Mouse (Mus musculus) embryonic facial prominence, embryonic 12.5 days (tissue): ENCODE results near the gene Tmem87a. TPM values are rescaled to one million over a fixed set of nuclear protein-coding genes. Genes with fewer than 3 reads are reported as not detected.

ENCODE experiments used
- ATAC-seq: fragments of 200-750 bp; cut with Nextera tagmentation; 2 replicates; pipeline ENCODE4 v1.8.0; 2017; ENCODE audit not compliant: insufficient number of reproducible peaks, insufficient read depth, low FRiP score, low TSS enrichment
- H3K27ac ChIP-seq: fragments of 300-500 bp; sonication (generic); 2 replicates; pipeline ENCODE4 v1.5.1; 2016; ENCODE audit warnings: mild to moderate bottlenecking
- H3K27me3 ChIP-seq: fragments of 300-500 bp; sonication (generic); 2 replicates; pipeline ENCODE4 v1.6.1; 2016; ENCODE audit warnings: mild to moderate bottlenecking, moderate library complexity
- H3K36me3 ChIP-seq: fragments of 300-500 bp; sonication (generic); 2 replicates; pipeline ENCODE4 v1.6.1; 2016; ENCODE audit warnings: mild to moderate bottlenecking
- H3K4me1 ChIP-seq: fragments of 300-500 bp; sonication (generic); 2 replicates; pipeline ENCODE4 v1.6.1; 2016
- H3K4me2 ChIP-seq: fragments of 300-500 bp; sonication (generic); replicated peaks from 2 replicates; pipeline ENCODE4 v1.6.1; 2016; ENCODE audit warnings: mild to moderate bottlenecking, moderate library complexity
- H3K4me3 ChIP-seq: fragments of 300-500 bp; sonication (generic); 2 replicates; pipeline ENCODE4 v1.5.1; 2016; ENCODE audit warnings: mild to moderate bottlenecking
- H3K9ac ChIP-seq: fragments of 300-500 bp; sonication (generic); 2 replicates; pipeline ENCODE4 v1.6.1; 2016; ENCODE audit warnings: mild to moderate bottlenecking, moderate library complexity
- H3K9me3 ChIP-seq: fragments of 300-500 bp; sonication (generic); 2 replicates; pipeline ENCODE4 v1.6.1; 2016; ENCODE audit warnings: mild to moderate bottlenecking, moderate library complexity
- WGBS: fragments of 180-500 bp; shearing (Covaris S2); methylation state at CpG from one replicate; pipeline ENCODE4 v1.1.7; 2016; 5-methylcytosine and 5-hydroxymethylcytosine counted together
- polyA plus RNA-seq: library from polyadenylated mRNA; unstranded; fragments of >200 nt; fragmentation: Nextera tagmentation; extraction: Ambion mirVana; gene quantifications from 2 replicates; pipeline ENCODE4 v1.2.1, GENCODE M21; 2016

Tmem87a gene
- polyA plus RNA-seq, 1 experiment from 2014 or later, result 9.0 TPM

DNA sequence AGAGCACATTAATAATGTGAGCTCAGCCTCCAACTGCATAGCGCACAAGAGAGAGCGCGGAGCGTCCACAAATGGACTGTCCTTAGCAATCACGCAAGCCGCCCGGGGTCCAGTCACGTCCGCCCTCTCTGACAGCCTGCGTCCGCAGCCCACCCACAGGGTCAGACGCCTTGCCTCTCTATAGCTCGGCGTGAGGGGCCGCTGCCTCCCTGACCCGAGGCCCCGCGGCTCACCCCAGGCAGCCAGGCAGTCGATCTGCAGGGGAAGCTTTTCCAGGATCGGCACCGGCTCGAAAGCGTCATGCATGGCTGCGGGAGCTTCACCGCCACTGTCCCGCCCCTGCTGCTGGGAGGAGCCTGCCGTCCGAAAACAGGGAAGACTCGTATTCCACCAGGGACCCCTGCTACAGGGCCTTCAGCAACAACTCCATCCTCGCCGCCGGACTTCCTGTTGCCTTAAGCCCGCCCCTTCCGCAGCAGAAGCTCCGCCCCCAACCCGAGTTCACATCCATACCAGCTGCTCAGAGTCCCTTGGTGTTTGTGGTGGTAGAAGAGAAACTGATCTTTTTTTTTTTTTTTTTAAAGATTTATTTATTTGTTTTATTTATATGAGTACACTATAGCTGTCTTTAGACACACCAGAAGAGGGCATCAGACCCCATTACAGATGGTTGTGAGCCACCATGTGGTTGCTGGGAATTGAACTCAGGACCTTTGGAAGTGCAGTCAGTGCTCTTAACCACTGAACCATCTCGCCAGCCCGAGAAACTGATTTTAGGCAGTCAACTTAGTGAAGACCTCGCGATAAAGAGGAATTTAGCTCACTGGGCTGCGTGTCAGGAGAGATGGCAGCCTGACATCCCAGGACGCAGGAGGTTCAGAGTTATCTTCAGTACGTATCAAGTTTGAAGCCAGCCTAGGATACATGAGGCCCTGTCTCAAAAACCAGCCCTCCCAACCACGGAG, 50.9 kb downstream of the Tmem87a start, which contains the start of gene Vps39:
Gene Vps39, minus strand, starts transcription at position 456 of the 965 bp plus-strand sequence.
- peak; percentile 87 for ATAC-seq
- Histone ChIP-seq H3K4me3 (peak within 1 kb of the TSS; percentile 97), H3K36me3 (peaks cover 33% of the 10 kb centered on the region), H3K27ac (peak within 1 kb of the TSS; percentile 69), H3K4me1 (peaks cover 4% of the 10 kb centered on the region; the same call in 1 of the 2 replicates), H3K27me3 (no peaks in the 10 kb centered on the region), H3K9ac (peak within 1 kb of the TSS; percentile 85), H3K9me3 (no peaks in the 10 kb centered on the region), H3K4me2 (peak within 1 kb of the TSS; percentile 58)
- 11% methylated on average over 44 of the region's 44 CpGs for WGBS

DNA sequence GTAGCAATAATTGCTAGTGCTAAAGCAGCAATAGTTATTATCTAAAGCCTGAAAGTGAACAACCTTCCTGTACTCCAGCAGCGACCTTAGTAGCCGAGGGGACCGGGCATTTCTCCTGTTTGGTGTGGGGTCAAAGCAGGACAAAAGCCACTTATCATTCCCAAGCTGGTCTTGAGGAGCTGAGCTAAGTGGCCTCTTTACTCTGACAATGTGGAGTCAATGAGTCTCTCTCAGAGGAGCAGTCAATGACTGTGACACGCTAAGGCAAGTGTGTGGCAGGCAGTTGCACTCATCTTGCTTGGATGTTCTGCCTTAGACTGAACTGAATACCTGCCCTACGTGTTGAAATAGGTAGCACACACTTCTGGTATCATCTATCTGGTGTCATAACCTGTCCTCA, 52.6 kb downstream of the Tmem87a start:
- ATAC-seq, result no peak
- Histone ChIP-seq H3K4me3 (no peak overlapping the region), H3K9ac (no peak overlapping the region), H3K27ac (no peak overlapping the region), H3K27me3 (no peaks in the 10 kb centered on the region), H3K4me1 (peaks cover 4% of the 10 kb centered on the region; the same call in 1 of the 2 replicates), H3K4me2 (no peak overlapping the region), H3K36me3 (peaks cover 42% of the 10 kb centered on the region), H3K9me3 (no peaks in the 10 kb centered on the region)
- 85% methylated on average over 5 of the region's 5 CpGs for WGBS

DNA sequence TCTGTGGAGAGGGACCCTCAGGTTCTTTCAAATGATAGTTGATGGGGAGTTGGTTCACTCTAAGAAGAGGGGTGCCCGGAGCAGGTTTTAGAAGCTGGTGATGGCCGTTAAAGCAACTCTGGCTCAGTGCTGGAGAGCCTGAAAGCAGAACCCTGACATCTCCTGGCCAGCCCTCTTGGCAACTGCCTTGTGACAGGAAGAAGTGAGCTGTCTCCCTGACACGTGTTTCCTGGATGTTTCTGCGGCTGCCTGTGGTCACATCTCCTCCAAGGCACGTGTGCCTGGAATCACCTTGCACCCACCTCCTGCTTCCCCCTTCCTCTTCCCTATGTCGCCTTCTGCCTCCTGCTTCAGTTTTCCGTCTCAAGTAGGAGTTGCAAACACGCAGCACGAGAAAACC, 55.8 kb downstream of the Tmem87a start:
- no peak for ATAC-seq
- WGBS, result 81% methylated on average over 9 of the region's 9 CpGs
- Histone ChIP-seq H3K27ac (no peak overlapping the region), H3K4me1 (peaks cover 4% of the 10 kb centered on the region; the same call in 1 of the 2 replicates), H3K27me3 (no peaks in the 10 kb centered on the region), H3K36me3 (peaks cover 51% of the 10 kb centered on the region), H3K9me3 (no peaks in the 10 kb centered on the region), H3K4me2 (no peak overlapping the region), H3K9ac (no peak overlapping the region), H3K4me3 (no peak overlapping the region)

DNA sequence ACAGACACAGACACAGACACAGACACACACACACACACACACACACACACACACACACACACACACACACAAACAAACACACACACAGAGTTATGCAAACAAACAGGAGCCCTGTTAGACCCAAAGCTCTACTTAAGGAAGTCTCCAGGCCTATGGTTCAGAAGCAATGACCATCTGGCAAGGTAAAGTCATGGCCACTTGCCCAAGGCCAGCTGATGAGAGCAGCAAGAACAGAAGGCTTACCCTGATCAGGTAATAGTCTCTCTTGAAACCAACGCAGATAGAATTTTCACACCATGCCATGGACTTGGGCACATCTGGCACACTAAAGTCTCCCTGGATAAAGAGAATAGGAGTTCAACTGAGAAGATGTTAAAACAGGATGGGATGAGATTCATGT, 62.2 kb downstream of the Tmem87a start:
- Histone ChIP-seq H3K4me2 (no peak overlapping the region), H3K36me3 (peaks cover 78% of the 10 kb centered on the region), H3K27ac (no peak overlapping the region), H3K4me3 (no peak overlapping the region), H3K9ac (no peak overlapping the region), H3K4me1 (no peaks in the 10 kb centered on the region), H3K9me3 (no peaks in the 10 kb centered on the region), H3K27me3 (no peaks in the 10 kb centered on the region)
- no peak for ATAC-seq
- WGBS, result 93% methylated on average over 1 of the region's 1 CpGs

DNA sequence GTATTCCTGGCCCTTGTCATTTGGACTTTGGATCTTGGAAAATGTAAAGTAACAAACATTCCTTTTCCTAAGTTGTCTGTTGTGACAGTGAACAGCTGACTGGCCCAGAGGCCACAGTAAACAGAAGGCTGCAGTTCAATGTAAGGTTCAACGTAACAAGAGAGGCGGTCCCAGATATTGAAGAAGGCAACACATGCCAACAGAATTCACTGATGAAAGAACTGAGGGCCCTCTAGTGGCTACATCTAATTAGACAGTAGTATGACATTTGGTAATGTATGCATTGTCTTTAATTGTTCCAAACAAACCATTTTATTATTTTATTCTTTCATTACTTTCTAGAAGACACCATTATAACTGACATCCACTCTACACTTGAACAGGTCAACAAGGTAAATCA, 66.0 kb downstream of the Tmem87a start:
- 85% methylated on average over 2 of the region's 2 CpGs for WGBS
- peaks cover 62% of the 10 kb centered on the region for H3K36me3 ChIP-seq
- no peak for ATAC-seq

DNA sequence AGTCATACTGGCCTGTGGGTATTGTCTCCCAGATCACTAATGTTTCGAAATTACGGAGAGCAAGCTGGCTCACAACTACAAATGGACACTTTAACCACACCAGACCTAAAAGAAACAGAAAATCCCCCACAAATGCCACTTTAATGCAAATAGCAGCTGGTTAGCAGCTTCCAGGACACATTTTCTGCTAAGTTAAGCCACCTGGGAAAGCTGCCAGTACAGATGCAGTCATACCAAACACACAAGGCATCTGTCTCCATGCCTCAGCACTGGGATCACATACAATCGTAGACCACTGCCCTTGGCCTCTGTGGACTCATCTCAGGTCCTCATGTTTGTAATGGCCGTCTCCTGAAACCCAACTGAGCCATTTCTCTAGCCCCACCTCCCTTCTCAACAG, 72.3 kb downstream of the Tmem87a start:
- Histone ChIP-seq H3K9me3 (no peaks in the 10 kb centered on the region), H3K4me1 (no peaks in the 10 kb centered on the region), H3K36me3 (peaks cover 67% of the 10 kb centered on the region), H3K4me3 (no peak overlapping the region), H3K27me3 (no peaks in the 10 kb centered on the region), H3K4me2 (no peak overlapping the region), H3K9ac (no peak overlapping the region), H3K27ac (no peak overlapping the region)
- no peak for ATAC-seq
- 87% methylated on average over 4 of the region's 4 CpGs for WGBS

More for the DNA sequence above, 66.0 kb downstream of the Tmem87a start:
- no peaks in the 10 kb centered on the region for H3K9me3 ChIP-seq
- H3K27ac ChIP-seq, result no peak overlapping the region
- no peak overlapping the region for H3K9ac ChIP-seq
- no peaks in the 10 kb centered on the region for H3K27me3 ChIP-seq
- H3K4me2 ChIP-seq, result no peak overlapping the region
- H3K4me3 ChIP-seq, result no peak overlapping the region
- H3K4me1 ChIP-seq, result no peaks in the 10 kb centered on the region

DNA sequence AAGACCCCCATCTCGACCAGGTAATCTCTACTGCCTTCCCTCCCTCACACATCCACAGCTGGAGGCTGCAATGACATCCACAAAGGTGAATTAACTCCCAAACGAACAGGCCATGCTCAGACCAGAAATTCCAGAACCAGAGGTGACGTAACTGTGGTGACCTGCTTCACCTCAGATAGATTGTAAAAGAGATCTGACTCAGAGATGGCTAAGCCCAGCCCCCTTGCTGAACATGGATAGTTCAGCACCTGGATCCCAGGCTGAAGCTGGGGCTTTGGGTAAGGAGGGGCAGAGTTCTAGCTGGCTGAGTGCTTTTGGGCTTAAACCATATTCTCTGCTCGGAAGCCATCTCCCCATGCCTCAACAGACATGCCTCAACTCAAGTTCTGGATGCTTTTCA, 88.8 kb downstream of the Tmem87a start:
- peaks cover 40% of the 10 kb centered on the region for H3K36me3 ChIP-seq
- no peaks in the 10 kb centered on the region for H3K9me3 ChIP-seq
- H3K4me3 ChIP-seq, result no peak overlapping the region
- H3K9ac ChIP-seq, result no peak overlapping the region
- no peak for ATAC-seq
- H3K27ac ChIP-seq, result no peak overlapping the region
- WGBS, result 74% methylated on average over 4 of the region's 4 CpGs
- no peaks in the 10 kb centered on the region for H3K4me1 ChIP-seq
- no peaks in the 10 kb centered on the region for H3K27me3 ChIP-seq
- no peak overlapping the region for H3K4me2 ChIP-seq

DNA sequence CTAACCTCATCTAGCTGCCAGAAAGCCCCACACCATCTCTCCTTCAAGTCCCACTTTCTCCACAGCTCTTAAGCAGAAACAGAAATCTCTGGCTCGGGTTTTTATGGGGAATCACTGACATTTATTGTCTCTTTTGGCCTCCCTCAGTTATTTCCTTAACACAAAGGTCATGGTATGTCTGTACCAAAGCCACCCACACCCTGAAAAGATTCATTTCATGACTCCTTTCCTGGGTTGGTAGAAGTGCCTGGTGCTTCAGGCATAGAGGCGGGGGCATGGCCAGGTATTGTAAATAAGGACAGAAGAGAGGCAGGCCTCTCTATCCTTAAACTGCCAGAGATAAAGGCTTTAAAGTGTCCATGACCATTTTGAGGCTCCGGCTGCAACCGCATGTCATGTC, 89.4 kb downstream of the Tmem87a start:
- no peak overlapping the region for H3K27ac ChIP-seq
- 86% methylated on average over 4 of the region's 4 CpGs for WGBS
- no peak overlapping the region for H3K9ac ChIP-seq
- no peaks in the 10 kb centered on the region for H3K9me3 ChIP-seq
- H3K36me3 ChIP-seq, result peaks cover 37% of the 10 kb centered on the region
- H3K27me3 ChIP-seq, result no peaks in the 10 kb centered on the region
- H3K4me3 ChIP-seq, result no peak overlapping the region
- H3K4me2 ChIP-seq, result no peak overlapping the region
- H3K4me1 ChIP-seq, result no peaks in the 10 kb centered on the region
- ATAC-seq, result no peak

DNA sequence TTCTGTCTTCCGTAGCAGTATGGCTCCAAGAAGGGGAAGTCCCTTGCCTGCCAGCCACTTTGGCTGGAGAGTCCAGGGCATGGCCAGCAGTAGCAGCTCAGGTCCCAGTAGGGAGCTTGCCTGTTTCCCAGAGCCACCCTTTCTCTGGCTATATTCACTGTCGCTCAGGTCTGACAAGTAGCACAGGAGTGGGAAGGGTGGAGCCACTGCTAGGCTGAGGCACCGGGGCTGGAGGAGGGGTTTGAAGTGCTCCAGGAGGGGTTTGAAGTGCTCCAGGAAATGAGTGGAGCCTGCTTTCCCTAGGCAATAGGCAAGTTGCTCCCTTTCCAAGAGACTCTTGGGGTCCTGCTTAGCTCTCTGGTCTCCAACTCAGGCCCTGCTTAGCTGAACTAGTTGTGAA, 89.9 kb downstream of the Tmem87a start, which contains the start of gene Pla2g4f:
Gene Pla2g4f, minus strand, starts transcription at position 190 of the 400 bp plus-strand sequence.
- Histone ChIP-seq H3K4me2 (no peak within 1 kb of the TSS), H3K36me3 (peaks cover 32% of the 10 kb centered on the region), H3K4me1 (no peaks in the 10 kb centered on the region), H3K27me3 (no peaks in the 10 kb centered on the region), H3K4me3 (no peak within 1 kb of the TSS), H3K9me3 (no peaks in the 10 kb centered on the region), H3K9ac (no peak within 1 kb of the TSS), H3K27ac (no peak within 1 kb of the TSS)
- WGBS, result 59% methylated on average over 3 of the region's 3 CpGs
- ATAC-seq, result no peak

DNA sequence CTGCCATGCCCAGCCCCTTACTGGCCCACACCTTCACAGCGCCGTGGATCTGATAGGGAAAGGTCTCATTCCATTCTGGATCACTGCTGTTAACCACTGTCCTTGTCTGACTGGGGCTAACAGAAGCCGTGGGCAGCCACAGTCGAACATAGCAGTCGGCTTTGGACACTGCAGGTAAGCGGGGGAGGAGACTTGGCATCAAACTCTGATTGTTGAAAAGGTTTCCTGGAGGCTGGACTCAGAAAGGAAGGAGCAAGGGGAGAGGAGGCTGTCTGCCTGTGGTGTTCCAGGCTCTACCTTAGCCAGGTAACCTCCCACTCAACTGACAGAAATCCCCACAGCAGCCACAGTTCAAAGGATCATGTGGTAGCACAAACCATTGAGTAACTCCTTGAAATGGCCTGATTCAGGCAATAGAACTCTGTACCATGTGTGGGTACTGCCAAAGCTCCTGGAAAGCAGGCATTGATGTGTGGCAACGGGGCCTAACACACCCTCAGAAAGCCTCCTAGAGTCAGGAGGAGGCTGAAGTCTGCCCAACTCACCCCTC, 91.6 kb downstream of the Tmem87a start:
- Histone ChIP-seq H3K27me3 (no peaks in the 10 kb centered on the region), H3K4me3 (no peak overlapping the region), H3K36me3 (peaks cover 16% of the 10 kb centered on the region), H3K9ac (no peak overlapping the region), H3K27ac (no peak overlapping the region), H3K4me2 (no peak overlapping the region), H3K4me1 (no peaks in the 10 kb centered on the region), H3K9me3 (no peaks in the 10 kb centered on the region)
- WGBS, result 83% methylated on average over 7 of the region's 7 CpGs
- no peak for ATAC-seq
